Mouse (Mus musculus) liver, embryonic 14.5 days (tissue): ENCODE results near the gene Amotl1. TPM values are rescaled to one million over a fixed set of nuclear protein-coding genes. Genes with fewer than 3 reads are reported as not detected.

Experiments used
- ATAC-seq: fragments of 200-750 bp; cut with Nextera tagmentation; 2 replicates; pipeline ENCODE4 v1.8.0; 2017; ENCODE audit warnings: moderate number of reproducible peaks, mild to moderate bottlenecking, moderate library complexity; ENCODE audit not compliant: insufficient read depth
- DNase-seq, 3 experiments: peaks; one replicate each; pipeline ENCODE4 v3.0.0-alpha.2; 2012 to 2013; ENCODE audit warnings: low read depth in 3 of 3, low spot score in 3 of 3
- H3K27ac ChIP-seq: fragments of 300-500 bp; sonication (generic); 2 replicates; pipeline ENCODE4 v1.5.1; 2014; ENCODE audit warnings: moderate library complexity, mild to moderate bottlenecking, control low read depth, inconsistent platforms
- H3K27me3 ChIP-seq: fragments of 300-500 bp; sonication (generic); 2 replicates; pipeline ENCODE4 v1.6.1; 2014; ENCODE audit warnings: mild to moderate bottlenecking, low read length, moderate library complexity; ENCODE audit not compliant: control insufficient read depth, insufficient read depth
- H3K36me3 ChIP-seq: fragments of 300-500 bp; sonication (generic); replicated peaks from 2 replicates; pipeline ENCODE4 v1.6.1; 2014; ENCODE audit warnings: low read depth; ENCODE audit not compliant: control insufficient read depth, insufficient read depth
- H3K4me1 ChIP-seq, 2 experiments: fragments of 200-500 bp in 1 of 2; fragments of 300-500 bp in 1 of 2; sonication (generic) in 1 of 2; replicated peaks; 2 replicates each; pipeline ENCODE4 v1.6.1; 2012 to 2014; ENCODE audit warnings: antibody characterized with exemption in 1 of 2, inconsistent platforms in 1 of 2, low read length in 1 of 2; ENCODE audit not compliant: control insufficient read depth in 2 of 2, insufficient read depth in 2 of 2
- H3K4me2 ChIP-seq: fragments of 300-500 bp; sonication (generic); 2 replicates; pipeline ENCODE4 v1.6.1; 2014; ENCODE audit warnings: low read depth, mild to moderate bottlenecking, control low read depth, moderate library complexity
- H3K4me3 ChIP-seq, 2 experiments: fragments of 200-500 bp in 1 of 2; fragments of 300-500 bp in 1 of 2; sonication (generic) in 1 of 2; 2 replicates each; pipeline ENCODE4 v1.5.1; 2012 to 2014; ENCODE audit warnings: low read depth in 2 of 2, low read length in 2 of 2, mild to moderate bottlenecking in 2 of 2, control low read depth in 1 of 2, inconsistent platforms in 1 of 2, moderate library complexity in 1 of 2; ENCODE audit not compliant: insufficient read depth in 1 of 2
- H3K9ac ChIP-seq: fragments of 300-500 bp; sonication (generic); replicated peaks from 2 replicates; pipeline ENCODE4 v1.6.1; 2014; ENCODE audit warnings: mild to moderate bottlenecking, control low read depth, moderate library complexity
- H3K9me3 ChIP-seq: fragments of 300-500 bp; sonication (generic); 2 replicates; pipeline ENCODE4 v1.6.1; 2016; ENCODE audit warnings: low read length, mixed read lengths; ENCODE audit not compliant: control insufficient read depth
- CTCF ChIP-seq: IDR thresholded peaks from 2 replicates; pipeline ENCODE4 v1.5.1; 2016; ENCODE audit warnings: antibody characterized with exemption, low read depth, control low read depth
- EP300 ChIP-seq: IDR thresholded peaks from 2 replicates; pipeline ENCODE4 v1.6.1; 2016; ENCODE audit warnings: antibody characterized with exemption, low read depth
- WGBS: fragments of 180-500 bp; shearing (Covaris S2); extraction: QIAGEN DNeasy Blood & Tissue Kit; methylation state at CpG from one replicate; pipeline ENCODE4 v1.1.7; 2014; ENCODE audit not compliant: insufficient replicate concordance; 5-methylcytosine and 5-hydroxymethylcytosine counted together
- polyA plus RNA-seq, 2 experiments: library from polyadenylated mRNA; depleted of rRNA in 1 of 2; stranded (reverse) in 1 of 2; unstranded in 1 of 2; fragments of >200 nt; fragmentation: Nextera tagmentation in 1 of 2; extraction: Ambion mirVana in 1 of 2; gene quantifications; 2 replicates each; pipeline versions ENCODE4 v1.2.1 to v1.2.3; 2012 to 2014

Amotl1 gene
- polyA plus RNA-seq (2012; rRNA removed) (1.9 and 2.0 TPM in 2 replicates), polyA plus RNA-seq (2014; fragmentation: Nextera tagmentation; extraction: Ambion mirVana) (1.7 and 1.8 TPM in 2 replicates)

- H3K4me3 ChIP-seq: no peak within 1 kb of the TSS
- no peak for ATAC-seq
- no peak for DNase-seq
- TF ChIP-seq CTCF: no peak
- TF ChIP-seq EP300: no peak
- H3K27me3 ChIP-seq: no peaks in the 10 kb centered on the region
- WGBS: 36% methylated on average over 4 of the region's 4 CpGs
- no peaks in the 10 kb centered on the region for H3K4me1 ChIP-seq
- H3K9me3 ChIP-seq: no peaks in the 10 kb centered on the region
- no peak within 1 kb of the TSS for H3K27ac ChIP-seq
- no peaks in the 10 kb centered on the region for H3K36me3 ChIP-seq
- no peak within 1 kb of the TSS for H3K4me2 ChIP-seq
- H3K9ac ChIP-seq: no peak within 1 kb of the TSS
Measured at GRCm38 (mm10) chr9:14644956-14645355, at the start of gene Amotl1. Gene Amotl1, minus strand, starts transcription at chr9:14645056.

- ATAC-seq: no peak
Measured at GRCm38 (mm10) chr9:14689376-14690108, 44.7 kb upstream of the Amotl1 start.

GRCm38 (mm10) chr9:14684363-14684762 lies 39.5 kb upstream of the Amotl1 start:
- no peak overlapping the region for H3K9ac ChIP-seq
- no peaks in the 10 kb centered on the region for H3K27me3 ChIP-seq
- no peak for DNase-seq
- no peak overlapping the region for H3K4me3 ChIP-seq
- no peak overlapping the region for H3K4me2 ChIP-seq
- no peak for TF ChIP-seq EP300
- TF ChIP-seq CTCF: no peak
- no peak for ATAC-seq
- 45% methylated on average over 4 of the region's 4 CpGs for WGBS
- no peaks in the 10 kb centered on the region for H3K9me3 ChIP-seq
- no peaks in the 10 kb centered on the region for H3K36me3 ChIP-seq
- no peak overlapping the region for H3K27ac ChIP-seq
- no peaks in the 10 kb centered on the region for H3K4me1 ChIP-seq

More at GRCm38 (mm10) chr9:14689376-14690108, 44.7 kb upstream of the Amotl1 start:
- Histone ChIP-seq H3K9ac (no peak overlapping the region), H3K9me3 (no peaks in the 10 kb centered on the region), H3K4me2 (no peak overlapping the region), H3K27me3 (no peaks in the 10 kb centered on the region), H3K4me1 (no peaks in the 10 kb centered on the region), H3K36me3 (no peaks in the 10 kb centered on the region), H3K4me3 (no peak overlapping the region), H3K27ac (no peak overlapping the region)
- DNase-seq: no peak
- WGBS: 54% methylated on average over 12 of the region's 12 CpGs
- TF ChIP-seq CTCF (no peak), EP300 (no peak)

GRCm38 (mm10) chr9:14682741-14683140 lies 37.9 kb upstream of the Amotl1 start:
- H3K36me3 ChIP-seq: no peaks in the 10 kb centered on the region
- no peak overlapping the region for H3K4me3 ChIP-seq
- H3K27ac ChIP-seq: no peak overlapping the region
- TF ChIP-seq CTCF (no peak), EP300 (no peak)
- no peak overlapping the region for H3K4me2 ChIP-seq
- no peaks in the 10 kb centered on the region for H3K9me3 ChIP-seq
- no peaks in the 10 kb centered on the region for H3K27me3 ChIP-seq
- no peaks in the 10 kb centered on the region for H3K4me1 ChIP-seq
- DNase-seq: no peak
- no peak overlapping the region for H3K9ac ChIP-seq
- ATAC-seq: no peak

DNA sequence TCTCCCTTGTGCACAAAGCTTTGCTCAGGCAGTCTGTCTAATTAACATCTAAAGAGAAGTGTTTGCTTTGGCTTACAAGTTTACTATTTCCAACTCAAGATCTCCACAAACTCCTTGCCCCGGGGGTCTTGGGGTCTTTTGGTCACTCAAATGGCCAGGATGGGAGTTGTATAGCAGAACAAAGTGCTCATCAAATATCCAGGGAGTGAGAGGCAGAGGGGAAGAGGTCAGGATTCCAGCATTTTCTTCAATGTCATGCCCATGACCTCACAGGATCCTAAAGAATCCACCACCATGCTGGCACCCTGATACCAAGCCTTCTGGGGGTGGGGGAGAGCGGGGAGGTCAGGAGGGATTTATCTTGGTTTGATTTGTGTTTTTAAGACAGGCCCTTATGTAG lies 35.7 kb upstream of the Amotl1 start:
- no peak for TF ChIP-seq CTCF
- TF ChIP-seq EP300: no peak
- Histone ChIP-seq H3K9ac (no peak overlapping the region), H3K4me3 (no peak overlapping the region), H3K36me3 (no peaks in the 10 kb centered on the region), H3K4me1 (no peaks in the 10 kb centered on the region), H3K27me3 (no peaks in the 10 kb centered on the region), H3K4me2 (no peak overlapping the region), H3K27ac (no peak overlapping the region), H3K9me3 (no peaks in the 10 kb centered on the region)
- DNase-seq: no peak
- WGBS: 35% methylated on average over 2 of the region's 2 CpGs
- ATAC-seq: no peak
